Mouse (Mus musculus) CH12.LX (cell line): ENCODE measurements around the gene Guk1. TPM values are rescaled to one million over a fixed set of nuclear protein-coding genes. Genes with fewer than 3 reads are reported as not detected.
A peak's percentile ranks its signal among the peaks of the same experiment; 100 is the strongest.

ENCODE experiments used
- DNase-seq: peaks from one replicate; pipeline ENCODE4 v3.0.0-alpha.2; 2013; ENCODE audit errors: extremely low read depth
- H3K27ac ChIP-seq: 2 replicates; pipeline ENCODE4 v1.5.1; 2012; ENCODE audit warnings: low read depth, mild to moderate bottlenecking, control low read depth, moderate library complexity; ENCODE audit not compliant: insufficient read depth
- H3K27me3 ChIP-seq: replicated peaks from 2 replicates; pipeline ENCODE3; 2012; ENCODE audit warnings: inconsistent platforms
- H3K36me3 ChIP-seq, 2 experiments: replicated peaks in 1 of 2; 2 replicates each; pipeline versions ENCODE3 to v1.6.1; 2012; ENCODE audit warnings: inconsistent platforms in 1 of 2, low read length in 1 of 2, mild to moderate bottlenecking in 1 of 2, mixed read lengths in 1 of 2, moderate library complexity in 1 of 2; ENCODE audit not compliant: control insufficient read depth in 1 of 2, insufficient read depth in 1 of 2
- H3K4me1 ChIP-seq, 2 experiments: 2 replicates each; pipeline ENCODE4 v1.6.1; 2012; ENCODE audit warnings: inconsistent platforms in 1 of 2, moderate library complexity in 1 of 2; ENCODE audit not compliant: insufficient read depth in 2 of 2, control insufficient read depth in 1 of 2
- H3K4me2 ChIP-seq: 2 replicates; pipeline ENCODE4 v1.6.1; 2012; ENCODE audit warnings: low read depth, mild to moderate bottlenecking, control low read depth; ENCODE audit not compliant: poor library complexity, insufficient read depth, severe bottlenecking
- H3K4me3 ChIP-seq, 3 experiments: fragments of 150-350 bp in 1 of 3; sonication (generic) in 1 of 3; replicated peaks in 1 of 3; 2 replicates each; pipeline versions ENCODE3 to v1.5.1; 2011 to 2012; ENCODE audit warnings: low read depth in 2 of 3, low read length in 2 of 3, mild to moderate bottlenecking in 2 of 3, moderate library complexity in 2 of 3, control low read depth in 1 of 3, improper control_type of control experiment in 1 of 3, inconsistent platforms in 1 of 3, mixed read lengths in 1 of 3; ENCODE audit not compliant: poor library complexity in 1 of 3
- H3K79me2 ChIP-seq: replicated peaks from 2 replicates; pipeline ENCODE4 v1.6.1; 2012; ENCODE audit warnings: mild to moderate bottlenecking, moderate library complexity; ENCODE audit not compliant: control insufficient read depth, poor library complexity, insufficient read depth, severe bottlenecking; ENCODE audit errors: extremely low read depth
- H3K9ac ChIP-seq: 2 replicates; pipeline ENCODE4 v1.6.1; 2012; ENCODE audit warnings: low read depth, mild to moderate bottlenecking, control low read depth, moderate library complexity; ENCODE audit not compliant: insufficient read depth
- H3K9me3 ChIP-seq: replicated peaks from 2 replicates; pipeline ENCODE3; 2012; ENCODE audit warnings: low read length, inconsistent platforms, mixed read lengths
- CTCF ChIP-seq, 2 experiments: IDR thresholded peaks in 1 of 2; conservative IDR thresholded peaks in 1 of 2; 2 replicates each; pipeline ENCODE4 v1.5.1; 2011 to 2012; ENCODE audit warnings: low read depth in 2 of 2, low read length in 2 of 2, improper control_type of control experiment in 1 of 2, inconsistent platforms in 1 of 2, mild to moderate bottlenecking in 1 of 2, moderate library complexity in 1 of 2
- ELF1 ChIP-seq: IDR thresholded peaks from 2 replicates; pipeline ENCODE4 v1.6.1; 2014; ENCODE audit warnings: low read depth, mild to moderate bottlenecking, inconsistent platforms, low read length, improper control_type of control experiment
- ETS1 ChIP-seq: conservative IDR thresholded peaks from 2 replicates; pipeline ENCODE4 v1.6.1; 2012; ENCODE audit warnings: low read depth, mild to moderate bottlenecking, inconsistent platforms, low read length, improper control_type of control experiment, moderate library complexity
- GABPA ChIP-seq: IDR thresholded peaks from 2 replicates; pipeline ENCODE4 v1.6.1; 2012; ENCODE audit warnings: low read depth, low read length, improper control_type of control experiment, inconsistent platforms; ENCODE audit not compliant: insufficient replicate concordance
- HCFC1 ChIP-seq: IDR thresholded peaks from 2 replicates; pipeline ENCODE4 v1.6.1; 2012; ENCODE audit warnings: low read depth, mild to moderate bottlenecking, inconsistent platforms, low read length, improper control_type of control experiment
- IRF4 ChIP-seq: IDR thresholded peaks from 2 replicates; pipeline ENCODE4 v1.6.1; 2014; ENCODE audit warnings: low read depth, mild to moderate bottlenecking, inconsistent platforms, low read length, improper control_type of control experiment
- JUN ChIP-seq: IDR thresholded peaks from 2 replicates; pipeline ENCODE4 v1.6.1; 2011; ENCODE audit warnings: low read depth, mild to moderate bottlenecking, low read length, improper control_type of control experiment, moderate library complexity; ENCODE audit not compliant: insufficient read depth
- KAT2A ChIP-seq: IDR thresholded peaks from 2 replicates; pipeline ENCODE4 v1.6.1; 2012; ENCODE audit warnings: low read length, improper control_type of control experiment, inconsistent platforms; ENCODE audit not compliant: insufficient replicate concordance
- MAX ChIP-seq: IDR thresholded peaks from 2 replicates; pipeline ENCODE4 v1.6.1; 2011; ENCODE audit warnings: low read length, improper control_type of control experiment
- MEF2A ChIP-seq: IDR thresholded peaks from 2 replicates; pipeline ENCODE4 v1.6.1; 2014; ENCODE audit warnings: low read depth, mild to moderate bottlenecking, inconsistent platforms, low read length, improper control_type of control experiment, borderline replicate concordance
- NRF1 ChIP-seq: IDR thresholded peaks from 2 replicates; pipeline ENCODE4 v1.6.1; 2014; ENCODE audit warnings: low read depth, mild to moderate bottlenecking, inconsistent platforms, low read length, improper control_type of control experiment, moderate library complexity
- POLR2A ChIP-seq: IDR thresholded peaks from 2 replicates; pipeline ENCODE4 v1.6.1; 2011; ENCODE audit warnings: low read depth, mild to moderate bottlenecking, improper control_type of control experiment, low read length
- POLR2AphosphoS2 ChIP-seq: IDR thresholded peaks from 2 replicates; pipeline ENCODE4 v1.6.1; 2011; ENCODE audit warnings: low read depth, low read length, improper control_type of control experiment
- RAD21 ChIP-seq: IDR thresholded peaks from 2 replicates; pipeline ENCODE4 v1.6.1; 2011; ENCODE audit warnings: low read depth, mild to moderate bottlenecking, low read length, improper control_type of control experiment, moderate library complexity
- RCOR1 ChIP-seq: conservative IDR thresholded peaks from 2 replicates; pipeline ENCODE4 v1.6.1; 2012; ENCODE audit warnings: low read depth, mild to moderate bottlenecking, inconsistent platforms, low read length, improper control_type of control experiment
- TCF12 ChIP-seq: IDR thresholded peaks from 2 replicates; pipeline ENCODE4 v1.6.1; 2014; ENCODE audit warnings: low read depth, mild to moderate bottlenecking, inconsistent platforms, low read length, improper control_type of control experiment
- UBTF ChIP-seq: IDR thresholded peaks from 2 replicates; pipeline ENCODE4 v1.6.1; 2012; ENCODE audit warnings: low read depth, mild to moderate bottlenecking, inconsistent platforms, low read length, improper control_type of control experiment, moderate library complexity
- ZKSCAN1 ChIP-seq: IDR thresholded peaks from 2 replicates; pipeline ENCODE4 v1.6.1; 2012; ENCODE audit warnings: low read depth, inconsistent platforms, low read length, improper control_type of control experiment, borderline replicate concordance
- ZNF384 ChIP-seq: IDR thresholded peaks from 2 replicates; pipeline ENCODE4 v1.6.1; 2012; ENCODE audit warnings: low read depth, low read length, improper control_type of control experiment, inconsistent platforms
- dilution Hi-C: fragments of 300-500 bp; cut with MboI; formaldehyde crosslinking; loops from 2 replicates; pipeline ENCODE4 v1.14.3; 2020; ENCODE audit warnings: low sequenced_read_pairs; ENCODE audit not compliant: extremely low pct_unique_long_range_greater_than_20kb, extremely low pct_ligation_motif_present
- in situ Hi-C: fragments of 300-500 bp; cut with MboI; formaldehyde crosslinking; loops from 3 replicates; pipeline ENCODE4 v1.14.3; 2019; ENCODE audit warnings: low sequenced_read_pairs, low pct_ligation_motif_present, low pct_unique_long_range_greater_than_20kb, mixed read lengths
- polyA plus RNA-seq: library from polyadenylated mRNA; unstranded; fragments of >175 nt; gene quantifications from 2 replicates; pipeline ENCODE4 v1.2.1, GENCODE M21; 2012; ENCODE audit warnings: low read depth; ENCODE audit not compliant: insufficient read length
- total RNA-seq, 2 experiments: library from RNA; depleted of rRNA; stranded (reverse); fragments of 300-350 nt in 1 of 2; fragments of >200 nt in 1 of 2; gene quantifications; 2 replicates each; pipeline ENCODE4 v1.2.3; 2012 to 2014

Guk1 gene
- total and polyA plus RNA-seq, 3 experiments, result 111 to 148 (median 130) TPM

DNA sequence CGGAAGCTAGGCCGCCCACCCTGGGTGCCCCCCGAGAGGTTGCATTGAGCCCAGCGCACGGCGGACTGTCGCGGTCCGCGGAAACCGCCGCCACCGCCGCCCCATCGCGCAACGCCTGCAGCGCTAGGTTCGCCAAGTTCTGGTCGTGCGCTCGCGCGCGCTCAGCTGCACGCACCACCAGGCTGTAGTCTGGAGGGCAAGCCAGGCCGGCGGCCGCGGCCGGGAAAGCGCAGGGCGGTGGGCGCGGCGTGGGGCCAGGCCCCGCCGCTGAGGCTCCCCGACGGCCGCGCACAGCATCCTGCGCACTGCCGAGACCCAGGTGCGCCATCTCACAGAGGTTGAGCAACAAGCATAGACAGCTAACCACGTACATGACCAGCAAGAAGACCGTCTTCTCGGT lies 15.5 kb downstream of the Guk1 start:
- H3K4me1 ChIP-seq, result peaks cover 15 to 45% of the 10 kb centered on the region in 2 experiments
- H3K4me3 ChIP-seq, result no peak overlapping the region
- no peak for DNase-seq
- in situ Hi-C loops, result no loop called here
- TF ChIP-seq ZKSCAN1 (no peak), KAT2A (no peak), POLR2AphosphoS2 (no peak), MEF2A (no peak), ZNF384 (no peak), ELF1 (no peak), GABPA (no peak), RCOR1 (no peak), NRF1 (no peak), HCFC1 (no peak), UBTF (no peak), CTCF (conservative IDR thresholded peaks at IDR 0.05 in 1 of 2, IDR thresholded peaks at IDR 0.05 in 1 of 2; ENCODE audit: low read depth in 2 of 2, low read length in 2 of 2) (no peak), IRF4 (no peak), RAD21 (no peak), ETS1 (no peak), TCF12 (no peak), JUN (no peak)
- peaks cover 2% of the 10 kb centered on the region for H3K27me3 ChIP-seq
- H3K36me3 ChIP-seq, result peaks cover 0 to 1% of the 10 kb centered on the region in 2 experiments
- H3K9ac ChIP-seq, result no peak overlapping the region
- dilution Hi-C loops, result no loop called here
- no peak overlapping the region for H3K27ac ChIP-seq
- no peaks in the 10 kb centered on the region for H3K9me3 ChIP-seq
- H3K4me2 ChIP-seq, result no peak overlapping the region
- H3K79me2 ChIP-seq, result no peaks in the 10 kb centered on the region

DNA sequence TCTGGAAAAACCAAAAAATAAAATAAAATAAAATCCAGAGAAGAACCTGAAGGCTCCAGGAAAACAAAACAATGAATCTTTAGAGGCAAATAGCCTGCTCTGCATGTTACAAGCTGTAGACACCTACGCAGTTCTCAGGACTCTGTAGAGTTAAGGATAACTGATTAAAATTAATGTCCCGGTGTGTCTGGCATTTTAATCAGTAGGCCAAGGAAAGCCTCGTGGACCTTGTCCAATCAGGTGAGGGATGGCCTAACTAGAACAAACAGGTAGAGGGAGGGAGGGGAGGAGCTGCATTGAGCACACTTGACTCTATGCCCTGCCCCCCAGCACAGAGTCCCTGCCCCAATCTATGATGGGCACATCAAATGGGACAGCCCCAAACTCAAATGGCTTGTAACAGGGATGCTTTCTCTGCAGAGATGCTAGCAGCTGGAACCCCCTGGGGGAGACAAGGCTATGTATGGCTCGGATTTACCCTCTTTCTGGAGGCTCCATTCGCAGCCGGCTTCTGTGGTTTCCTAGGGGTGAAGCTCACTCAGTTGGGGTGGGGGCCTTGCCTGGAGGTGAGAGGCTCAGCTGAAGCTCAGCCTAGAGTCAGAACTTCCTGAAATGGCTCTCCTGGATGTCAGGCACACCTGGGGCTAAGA lies 17.7 kb downstream of the Guk1 start:
- Histone ChIP-seq H3K79me2 (no peaks in the 10 kb centered on the region), H3K4me1 (peaks cover 17 to 54% of the 10 kb centered on the region in 2 experiments), H3K36me3 (no peaks in the 10 kb centered on the region), H3K27ac (no peak overlapping the region), H3K9me3 (no peaks in the 10 kb centered on the region), H3K4me2 (no peak overlapping the region), H3K9ac (no peak overlapping the region), H3K4me3 (no peak overlapping the region), H3K27me3 (peaks cover 2% of the 10 kb centered on the region)
- dilution Hi-C loops, result no loop called here
- no peak for TF ChIP-seq GABPA
- TF ChIP-seq POLR2AphosphoS2, result no peak
- TF ChIP-seq MAX, result no peak
- peak; percentile 35 for TF ChIP-seq ETS1
- TF ChIP-seq MEF2A, result peak; percentile 56; the same call in 1 of the 2 replicates
- no peak for TF ChIP-seq POLR2A
- DNase-seq, result peak; percentile 52
- in situ Hi-C loops, result no loop called here
